Mouse (Mus musculus): ENCODE measurements at regions not wholly inside any gene's neighbourhood (a gene's known extent, or its start where the extent isn't known, plus 50 kb on each side); places are given as distances from the start of the nearest gene placed in this dataset.
A peak's percentile ranks its signal among the peaks of the same experiment; 100 is the strongest.

- DNase-seq = peak; percentile 17
These were observed 53.2 kb downstream of the Gpr6 start for GRCm38 (mm10) chr10:41018888-41019287.

- DNase-seq = no peak
These were observed 55.5 kb downstream of the Gpr6 start for GRCm38 (mm10) chr10:41016547-41016946.

GRCm38 (mm10) chr10:41015654-41016053, 56.4 kb downstream of the Gpr6 start:
- DNase-seq = peak; percentile 71

GRCm38 (mm10) chr10:41010585-41010984, 61.5 kb downstream of the Gpr6 start:
- no peak for DNase-seq

GRCm38 (mm10) chr10:41007866-41008265, 64.2 kb downstream of the Gpr6 start:
- no peak for DNase-seq

GRCm38 (mm10) chr10:41006634-41007033, 65.5 kb downstream of the Gpr6 start:
- DNase-seq = no peak

GRCm38 (mm10) chr10:41005776-41006175, 66.3 kb downstream of the Gpr6 start:
- no peak for DNase-seq

GRCm38 (mm10) chr10:41004753-41005152, 67.3 kb downstream of the Gpr6 start:
- no peak for DNase-seq

GRCm38 (mm10) chr10:41004044-41004689, 67.9 kb downstream of the Gpr6 start:
- peak; percentile 54 for DNase-seq

- DNase-seq = no peak
These were observed 68.9 kb downstream of the Gpr6 start for GRCm38 (mm10) chr10:41003197-41003596.

GRCm38 (mm10) chr10:41000965-41001364, 71.1 kb downstream of the Gpr6 start:
- DNase-seq = no peak

- DNase-seq = no peak
These were observed 72.6 kb downstream of the Gpr6 start for GRCm38 (mm10) chr10:40999486-40999885.

GRCm38 (mm10) chr10:40998799-40999198, 73.3 kb downstream of the Gpr6 start:
- no peak for DNase-seq

GRCm38 (mm10) chr10:40998330-40998729, 73.8 kb downstream of the Gpr6 start:
- no peak for DNase-seq

- no peak for DNase-seq
These were observed 74.5 kb downstream of the Gpr6 start for GRCm38 (mm10) chr10:40997606-40998005.
